Mouse (Mus musculus) mammary gland, adult 2 months (tissue): ENCODE measurements around the gene Gpr135. TPM values are rescaled to one million over a fixed set of nuclear protein-coding genes. Genes with fewer than 3 reads are reported as not detected.

Experiments used
- polyA plus RNA-seq: library from polyadenylated mRNA; depleted of rRNA; stranded (reverse); fragments of >200 nt; gene quantifications from 2 replicates; pipeline ENCODE4 v1.2.3, GENCODE M21; 2012; ENCODE audit warnings: low replicate concordance; rRNA removed

Gpr135 gene
- 4.5 and 9.2 TPM in 2 replicates for polyA plus RNA-seq

GRCm38 (mm10) chr12:72070327-72071269 is at the start of gene Gpr135:
Gene Gpr135 (minus strand): TSS chr12:72071125.

GRCm38 (mm10) chr12:72085329-72086165 is 14.6 kb upstream of the Gpr135 start, which contains the start of the genes L3hypdh and Jkamp:
Gene L3hypdh (minus strand): TSS chr12:72085439.
Gene Jkamp (plus strand): TSS chr12:72085589.

Other genes with a start within 250 kb of the Gpr135 start
- gene Daam1, start 240.0 kb downstream of the Gpr135 start, polyA plus RNA-seq = 3.5 and 5.3 TPM in 2 replicates
- gene L3hypdh, start 14.3 kb upstream of the Gpr135 start, polyA plus RNA-seq = 27.5 and 75.0 TPM in 2 replicates
- gene Jkamp, start 14.5 kb upstream of the Gpr135 start, polyA plus RNA-seq = 77.3 and 158 TPM in 2 replicates
- not detected in 2 replicates for gene Ccdc175, start 113.9 kb upstream of the Gpr135 start, polyA plus RNA-seq